Mouse (Mus musculus): Measurements from ENCODE around the gene Vps53. TPM values are rescaled to one million over a fixed set of nuclear protein-coding genes. Genes with fewer than 3 reads are reported as not detected.

The Vps53 gene
- total and polyA plus RNA-seq, 3 experiments, result 16.4 to 25.1 (median 24.3) TPM

- H3K27ac ChIP-seq, result no peak overlapping the region
- TF ChIP-seq POLR2A (IDR thresholded peaks at IDR 0.05; ENCODE audit: insufficient read depth, low read depth, low read length), result no peak
- TF ChIP-seq EP300 (IDR thresholded peaks at IDR 0.05; ENCODE audit: insufficient read depth, low read depth, low read length), result no peak
- no peak for TF ChIP-seq CTCF (IDR thresholded peaks at IDR 0.05)
- intact Hi-C loops (cut with DNase I), result loop anchor here (5.0 to 10.0 kb wide), 2 partner anchors 132 to 320 kb away; partner anchors contain the start of genes Dbil5, Gemin4 and Timm22
- H3K4me1 ChIP-seq (ENCODE audit: control insufficient read depth, insufficient read depth, low read length), result peaks cover 12% of the 10 kb centered on the region
- no peaks in the 10 kb centered on the region for H3K36me3 ChIP-seq (ENCODE audit: control insufficient read depth, insufficient read depth, low read length)
- no peak overlapping the region for H3K9ac ChIP-seq (ENCODE audit: low read depth, low read length)
- no peak for DNase-seq
- H3K27me3 ChIP-seq (ENCODE audit: control insufficient read depth, insufficient read depth, low read length), result no peaks in the 10 kb centered on the region
- H3K79me2 ChIP-seq (replicated peaks; ENCODE audit: control insufficient read depth, insufficient read depth, low read length), result no peaks in the 10 kb centered on the region
- WGBS, result 82% methylated on average over 1 of the region's 1 CpGs
- H3K4me3 ChIP-seq, result no peak overlapping the region
Measured at GRCm38 (mm10) chr11:76084943-76085342, 94.5 kb downstream of the Vps53 start.

DNA sequence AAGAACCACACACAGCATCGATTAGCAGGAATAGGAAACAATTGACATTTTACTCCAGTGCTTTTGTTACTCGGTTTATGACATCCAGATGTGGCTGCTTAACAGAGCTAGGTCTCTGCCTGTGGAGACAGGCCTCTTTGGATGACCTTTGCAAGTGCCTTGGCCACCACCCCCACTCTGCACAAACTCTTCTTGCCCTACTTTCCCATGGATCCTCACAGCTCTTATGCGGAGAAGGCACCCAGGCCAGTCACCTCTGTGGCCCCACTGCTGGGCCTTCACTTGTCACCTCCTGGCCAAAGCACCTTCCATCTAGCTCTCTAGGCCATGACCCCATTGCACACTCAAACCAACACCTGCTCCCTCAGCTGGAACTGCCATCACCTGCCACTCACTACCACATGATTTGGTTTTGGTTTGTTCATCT lies 95.5 kb downstream of the Vps53 start:
- TF ChIP-seq POLR2A (IDR thresholded peaks at IDR 0.05; ENCODE audit: insufficient read depth, low read depth, low read length), result no peak
- no peak for TF ChIP-seq CTCF (IDR thresholded peaks at IDR 0.05)
- no peak for TF ChIP-seq EP300 (IDR thresholded peaks at IDR 0.05; ENCODE audit: insufficient read depth, low read depth, low read length)
- Histone ChIP-seq H3K36me3 (ENCODE audit: control insufficient read depth, insufficient read depth, low read length) (no peaks in the 10 kb centered on the region), H3K4me3 (no peak overlapping the region), H3K27me3 (ENCODE audit: control insufficient read depth, insufficient read depth, low read length) (no peaks in the 10 kb centered on the region), H3K79me2 (replicated peaks; ENCODE audit: control insufficient read depth, insufficient read depth, low read length) (no peaks in the 10 kb centered on the region), H3K27ac (no peak overlapping the region), H3K4me1 (ENCODE audit: control insufficient read depth, insufficient read depth, low read length) (peaks cover 12% of the 10 kb centered on the region), H3K9ac (ENCODE audit: low read depth, low read length) (no peak overlapping the region)
- intact Hi-C loops (cut with DNase I), result loop anchor here (2.0 to 10.0 kb wide), 4 partner anchors 27 to 321 kb away; partner anchors contain the start of genes Dbil5, Gemin4, Rflnb and Timm22
- no peak for DNase-seq
- WGBS, result 57% methylated on average over 3 of the region's 3 CpGs

DNA sequence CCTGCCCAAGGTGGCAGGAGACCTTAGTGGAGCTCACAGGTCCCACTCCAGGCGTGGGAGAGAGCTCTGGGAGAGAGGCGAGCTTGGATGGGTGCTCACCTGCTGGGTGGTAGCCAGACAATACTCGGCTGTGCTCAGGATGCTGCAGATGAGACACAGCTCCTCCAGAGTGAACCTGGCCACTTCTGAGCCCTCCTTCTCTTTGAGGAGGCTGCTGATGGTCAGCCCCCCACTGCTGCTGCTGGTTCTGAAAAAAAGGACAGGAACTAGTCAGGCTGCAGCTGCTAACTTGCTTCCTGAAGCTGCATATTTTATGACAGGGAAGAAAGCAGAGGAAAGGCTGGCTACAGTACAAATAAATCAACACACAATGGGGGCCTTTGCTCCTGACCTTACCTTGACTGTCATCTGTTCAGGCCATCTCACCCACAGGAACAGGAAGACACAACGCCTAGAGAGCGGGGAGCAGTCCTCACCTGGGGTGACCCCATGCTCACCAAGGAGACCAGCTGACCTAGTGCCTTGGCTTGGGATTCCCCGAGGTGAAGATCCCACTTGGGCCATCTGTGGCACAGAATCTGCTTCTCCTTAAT lies 98.3 kb downstream of the Vps53 start:
- Histone ChIP-seq H3K79me2 (replicated peaks; ENCODE audit: control insufficient read depth, insufficient read depth, low read length) (no peaks in the 10 kb centered on the region), H3K27ac (peak overlapping the region; percentile 80), H3K4me3 (no peak overlapping the region), H3K27me3 (ENCODE audit: control insufficient read depth, insufficient read depth, low read length) (no peaks in the 10 kb centered on the region), H3K36me3 (ENCODE audit: control insufficient read depth, insufficient read depth, low read length) (no peaks in the 10 kb centered on the region), H3K4me1 (ENCODE audit: control insufficient read depth, insufficient read depth, low read length) (peaks cover 12% of the 10 kb centered on the region), H3K9ac (ENCODE audit: low read depth, low read length) (no peak overlapping the region)
- intact Hi-C loops (cut with DNase I), result loop anchor here (2.0 to 10.0 kb wide), 3 partner anchors 18 to 324 kb away; partner anchors contain the start of genes Dbil5, Gemin4 and Timm22
- WGBS, result 63% methylated on average over 6 of the region's 6 CpGs
- TF ChIP-seq POLR2A (IDR thresholded peaks at IDR 0.05; ENCODE audit: insufficient read depth, low read depth, low read length), result peak; percentile 19; the same call in 1 of the 2 replicates
- no peak for TF ChIP-seq CTCF (IDR thresholded peaks at IDR 0.05)
- peak; percentile 97 for TF ChIP-seq EP300 (IDR thresholded peaks at IDR 0.05; ENCODE audit: insufficient read depth, low read depth, low read length)
- DNase-seq, result peak; percentile 49 to 65

DNA sequence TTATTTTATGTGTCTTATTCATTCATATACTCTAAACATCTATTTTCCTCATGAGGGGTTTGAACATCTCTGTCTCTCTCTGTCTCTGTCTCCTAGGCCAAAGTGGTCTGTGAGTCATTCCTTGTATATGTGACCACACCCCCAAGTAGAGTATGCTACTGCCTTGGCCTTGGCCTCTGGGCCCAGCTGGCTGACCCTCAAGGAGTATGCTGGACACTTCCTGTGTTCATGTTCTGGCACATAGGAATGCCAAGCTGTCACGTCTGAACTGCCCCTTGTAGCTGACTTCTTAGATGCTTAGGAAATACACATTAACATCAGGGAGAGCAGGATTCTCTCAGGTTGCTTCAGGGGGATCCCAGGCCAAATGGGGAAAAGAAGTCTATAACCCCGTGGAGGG lies 99.2 kb downstream of the Vps53 start:
- Histone ChIP-seq H3K4me1 (ENCODE audit: control insufficient read depth, insufficient read depth, low read length) (peaks cover 12% of the 10 kb centered on the region), H3K9ac (ENCODE audit: low read depth, low read length) (no peak overlapping the region), H3K79me2 (replicated peaks; ENCODE audit: control insufficient read depth, insufficient read depth, low read length) (no peaks in the 10 kb centered on the region), H3K27me3 (ENCODE audit: control insufficient read depth, insufficient read depth, low read length) (no peaks in the 10 kb centered on the region), H3K36me3 (ENCODE audit: control insufficient read depth, insufficient read depth, low read length) (no peaks in the 10 kb centered on the region), H3K27ac (peak overlapping the region; percentile 80), H3K4me3 (no peak overlapping the region)
- 38% methylated on average over 2 of the region's 2 CpGs for WGBS
- intact Hi-C loops (cut with DNase I), result loop anchor here (2.0 to 10.0 kb wide), 3 partner anchors 19 to 325 kb away; partner anchors contain the start of genes Dbil5, Gemin4 and Timm22
- DNase-seq, result peak in 1 of 2 experiments; percentile 27
- 0 out of 2 replicates have a peak, but pooled peaks have one; percentile 18 for TF ChIP-seq EP300 (IDR thresholded peaks at IDR 0.05; ENCODE audit: insufficient read depth, low read depth, low read length)
- TF ChIP-seq POLR2A (IDR thresholded peaks at IDR 0.05; ENCODE audit: insufficient read depth, low read depth, low read length), result no peak

DNA sequence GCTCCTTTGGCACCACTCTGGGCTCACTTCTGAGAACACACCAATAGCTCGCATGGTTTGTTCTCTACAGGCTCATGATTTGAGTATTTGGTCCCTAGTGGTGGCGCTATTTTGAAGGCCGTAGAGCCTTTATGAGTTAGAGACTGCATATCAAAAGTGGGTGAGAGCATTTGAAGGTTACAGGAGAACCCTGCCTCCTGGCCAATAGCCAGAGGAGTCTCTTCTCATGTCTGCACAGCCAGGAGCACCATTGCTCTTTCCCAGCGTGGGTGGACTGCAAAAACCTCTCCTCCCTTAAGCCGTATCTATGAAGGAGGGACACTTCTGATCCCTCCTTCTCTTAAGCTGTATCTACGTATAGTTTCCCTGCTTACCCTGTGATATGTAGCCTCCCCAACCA lies 102.1 kb downstream of the Vps53 start:
- Histone ChIP-seq H3K4me3 (no peak overlapping the region), H3K4me1 (ENCODE audit: control insufficient read depth, insufficient read depth, low read length) (peaks cover 15% of the 10 kb centered on the region), H3K79me2 (replicated peaks; ENCODE audit: control insufficient read depth, insufficient read depth, low read length) (no peaks in the 10 kb centered on the region), H3K9ac (ENCODE audit: low read depth, low read length) (no peak overlapping the region), H3K27ac (no peak overlapping the region), H3K27me3 (ENCODE audit: control insufficient read depth, insufficient read depth, low read length) (no peaks in the 10 kb centered on the region), H3K36me3 (ENCODE audit: control insufficient read depth, insufficient read depth, low read length) (peaks cover 2% of the 10 kb centered on the region; the same call in 1 of the 2 replicates)
- no peak for DNase-seq
- TF ChIP-seq CTCF (IDR thresholded peaks at IDR 0.05), result no peak
- TF ChIP-seq POLR2A (IDR thresholded peaks at IDR 0.05; ENCODE audit: insufficient read depth, low read depth, low read length), result no peak
- TF ChIP-seq EP300 (IDR thresholded peaks at IDR 0.05; ENCODE audit: insufficient read depth, low read depth, low read length), result no peak
- intact Hi-C loops (cut with DNase I), result no loop called here
- 93% methylated on average over 6 of the region's 6 CpGs for WGBS

Measured in heart, adult 2 months (tissue).